Mouse (Mus musculus) CH12.LX (cell line): Measurements from ENCODE around the gene Cmah.

Experiments
- CTCF ChIP-seq, 2 experiments: IDR thresholded peaks in 1 of 2; conservative IDR thresholded peaks in 1 of 2; 2 replicates each; pipeline ENCODE4 v1.5.1; 2011 to 2012; ENCODE audit warnings: low read depth in 2 of 2, low read length in 2 of 2, improper control_type of control experiment in 1 of 2, inconsistent platforms in 1 of 2, mild to moderate bottlenecking in 1 of 2, moderate library complexity in 1 of 2
- E2F4 ChIP-seq: IDR thresholded peaks from 2 replicates; pipeline ENCODE4 v1.6.1; 2011; ENCODE audit warnings: low read depth, low read length, improper control_type of control experiment; ENCODE audit not compliant: insufficient replicate concordance
- ELF1 ChIP-seq: IDR thresholded peaks from 2 replicates; pipeline ENCODE4 v1.6.1; 2014; ENCODE audit warnings: low read depth, mild to moderate bottlenecking, inconsistent platforms, low read length, improper control_type of control experiment
- EP300 ChIP-seq: IDR thresholded peaks from 2 replicates; pipeline ENCODE4 v1.6.1; 2011; ENCODE audit warnings: low read length, improper control_type of control experiment
- ETS1 ChIP-seq: conservative IDR thresholded peaks from 2 replicates; pipeline ENCODE4 v1.6.1; 2012; ENCODE audit warnings: low read depth, mild to moderate bottlenecking, inconsistent platforms, low read length, improper control_type of control experiment, moderate library complexity
- KAT2A ChIP-seq: IDR thresholded peaks from 2 replicates; pipeline ENCODE4 v1.6.1; 2012; ENCODE audit warnings: low read length, improper control_type of control experiment, inconsistent platforms; ENCODE audit not compliant: insufficient replicate concordance
- MEF2A ChIP-seq: IDR thresholded peaks from 2 replicates; pipeline ENCODE4 v1.6.1; 2014; ENCODE audit warnings: low read depth, mild to moderate bottlenecking, inconsistent platforms, low read length, improper control_type of control experiment, borderline replicate concordance
- NELFE ChIP-seq: IDR thresholded peaks from 2 replicates; pipeline ENCODE4 v1.6.1; 2011; ENCODE audit warnings: low read depth, low read length, improper control_type of control experiment
- NRF1 ChIP-seq: IDR thresholded peaks from 2 replicates; pipeline ENCODE4 v1.6.1; 2014; ENCODE audit warnings: low read depth, mild to moderate bottlenecking, inconsistent platforms, low read length, improper control_type of control experiment, moderate library complexity
- POLR2A ChIP-seq: IDR thresholded peaks from 2 replicates; pipeline ENCODE4 v1.6.1; 2011; ENCODE audit warnings: low read depth, mild to moderate bottlenecking, improper control_type of control experiment, low read length
- TBP ChIP-seq: conservative IDR thresholded peaks from 2 replicates; pipeline ENCODE4 v1.6.1; 2011; ENCODE audit warnings: low read depth, low read length, improper control_type of control experiment

DNA sequence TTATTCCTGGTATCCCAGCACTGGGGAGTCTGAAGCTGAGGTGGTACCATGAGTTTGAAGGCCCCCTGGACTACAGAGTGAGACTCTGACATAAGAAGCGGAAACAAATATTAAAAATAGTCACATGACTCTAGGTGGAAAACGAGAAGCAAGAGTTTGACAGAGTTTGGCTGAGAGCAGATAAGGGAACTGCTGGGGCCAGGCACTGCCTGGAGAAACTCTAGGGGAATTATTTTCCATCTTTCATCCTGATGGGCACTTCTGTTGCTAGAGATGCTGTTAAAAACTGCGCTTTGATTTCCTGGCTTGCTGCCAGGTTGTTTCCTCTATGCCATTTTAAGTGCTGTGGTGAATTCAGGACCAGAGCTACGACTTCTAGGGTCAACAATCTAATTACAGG lies 65.9 kb downstream of the Cmah start:
- TF ChIP-seq POLR2A (no peak), ELF1 (no peak), NELFE (no peak), EP300 (no peak; the same call in none of the 2 replicates), CTCF (conservative IDR thresholded peaks at IDR 0.05 in 1 of 2, IDR thresholded peaks at IDR 0.05 in 1 of 2; ENCODE audit: low read depth in 2 of 2, low read length in 2 of 2) (no peak), NRF1 (no peak), E2F4 (no peak), KAT2A (no peak), MEF2A (peak; percentile 26), ETS1 (no peak; the same call in 1 of the 2 replicates), TBP (peak; percentile 20; the same call in 1 of the 2 replicates)
